Mouse (Mus musculus) lung, postnatal 0 days (tissue): ENCODE data around the gene Cxcl2.

Experiments
- CTCF ChIP-seq: IDR thresholded peaks from 2 replicates; pipeline ENCODE4 v1.5.1; 2016; ENCODE audit warnings: antibody characterized with exemption, mild to moderate bottlenecking
- EP300 ChIP-seq: IDR thresholded peaks from 2 replicates; pipeline ENCODE4 v1.6.1; 2016; ENCODE audit warnings: antibody characterized with exemption, mild to moderate bottlenecking, control low read depth

DNA sequence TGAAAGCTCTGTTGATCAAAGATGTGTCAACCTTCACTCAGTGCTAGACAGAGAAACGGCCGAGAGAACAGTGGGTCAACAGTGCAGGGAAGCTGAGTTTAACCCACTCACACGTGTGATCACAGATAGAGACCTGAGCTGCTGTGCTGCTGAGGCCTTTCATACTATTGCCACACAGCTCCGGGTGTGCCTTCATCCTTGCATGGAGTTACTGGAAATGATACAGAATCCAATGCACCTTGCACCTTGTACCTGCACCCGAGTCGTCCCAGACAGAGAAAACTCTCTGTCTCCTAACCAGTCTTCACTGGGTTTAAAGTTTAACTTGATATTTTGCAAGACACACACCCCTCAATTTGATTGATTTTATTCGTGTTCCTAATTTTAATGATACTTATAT is 31.3 kb upstream of the Cxcl2 start:
- TF ChIP-seq CTCF = no peak
- TF ChIP-seq EP300 = no peak
